Mouse (Mus musculus) heart, embryonic 16.5 days (tissue): ENCODE data around the gene Tgfb3. TPM values are rescaled to one million over a fixed set of nuclear protein-coding genes. Genes with fewer than 3 reads are reported as not detected.

Source experiments
- ATAC-seq: fragments of 200-750 bp; cut with Nextera tagmentation; replicated peaks from 2 replicates; pipeline ENCODE4 v1.8.0; 2017; ENCODE audit warnings: moderate number of reproducible peaks; ENCODE audit not compliant: insufficient read depth, low FRiP score; ENCODE audit errors: extremely low read depth
- H3K27ac ChIP-seq: fragments of 300-500 bp; sonication (generic); 2 replicates; pipeline ENCODE4 v1.5.1; 2014; ENCODE audit warnings: mild to moderate bottlenecking, low read length, control low read depth, moderate library complexity
- H3K27me3 ChIP-seq: fragments of 300-500 bp; sonication (generic); 2 replicates; pipeline ENCODE4 v1.6.1; 2014; ENCODE audit warnings: low read length, mixed read lengths; ENCODE audit not compliant: control insufficient read depth, insufficient read depth
- H3K36me3 ChIP-seq: fragments of 300-500 bp; sonication (generic); 2 replicates; pipeline ENCODE4 v1.6.1; 2014; ENCODE audit not compliant: control insufficient read depth, insufficient read depth
- H3K4me1 ChIP-seq: fragments of 300-500 bp; sonication (generic); 2 replicates; pipeline ENCODE4 v1.6.1; 2014; ENCODE audit warnings: low read length, mixed read lengths; ENCODE audit not compliant: control insufficient read depth, insufficient read depth
- H3K4me2 ChIP-seq: fragments of 300-500 bp; sonication (generic); 2 replicates; pipeline ENCODE4 v1.6.1; 2014; ENCODE audit warnings: low read depth, mild to moderate bottlenecking, control low read depth, low read length
- H3K4me3 ChIP-seq: fragments of 300-500 bp; sonication (generic); 2 replicates; pipeline ENCODE4 v1.5.1; 2014; ENCODE audit warnings: mild to moderate bottlenecking, control low read depth, low read length
- H3K9ac ChIP-seq: fragments of 300-500 bp; sonication (generic); 2 replicates; pipeline ENCODE4 v1.6.1; 2014; ENCODE audit warnings: low read length, control low read depth
- H3K9me3 ChIP-seq: fragments of 300-500 bp; sonication (generic); replicated peaks from 2 replicates; pipeline ENCODE4 v1.6.1; 2016; ENCODE audit warnings: low read length; ENCODE audit not compliant: control insufficient read depth
- WGBS: fragments of 180-500 bp; shearing (Covaris S2); extraction: QIAGEN DNeasy Blood & Tissue Kit; methylation state at CpG from one replicate; pipeline ENCODE4 v1.1.7; 2014; 5-methylcytosine and 5-hydroxymethylcytosine counted together
- polyA plus RNA-seq: library from polyadenylated mRNA; unstranded; fragments of >200 nt; fragmentation: Nextera tagmentation; extraction: Ambion mirVana; gene quantifications from 2 replicates; pipeline ENCODE4 v1.2.1, GENCODE M21; 2015

The Tgfb3 gene
- polyA plus RNA-seq, 1 experiment from 2014 or later = 23.9 TPM

DNA sequence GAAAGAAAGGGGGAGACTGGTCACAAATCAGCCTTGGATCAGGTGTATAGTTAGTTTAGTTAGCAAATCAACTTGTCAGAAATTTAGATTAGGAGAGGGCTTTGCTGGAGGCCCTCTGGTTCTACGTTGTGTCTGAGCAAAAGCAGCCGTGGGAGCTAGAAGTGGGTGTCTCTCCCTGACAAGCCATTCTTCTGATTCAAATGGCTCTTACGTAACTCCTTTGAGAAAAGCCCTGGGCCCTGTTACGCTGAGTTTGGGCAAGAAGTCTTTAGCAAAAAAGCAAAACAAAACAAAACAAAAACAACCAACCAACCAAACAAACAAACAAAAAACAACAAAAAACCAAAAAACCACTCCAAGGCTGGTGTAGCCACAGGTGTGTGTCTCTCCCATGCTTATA, 11.9 kb upstream of the Tgfb3 start:
- 57% methylated on average over 4 of the region's 4 CpGs for WGBS
- H3K4me3 ChIP-seq = no peak overlapping the region
- H3K4me1 ChIP-seq = peaks cover 28% of the 10 kb centered on the region
- no peak for ATAC-seq
- H3K9ac ChIP-seq = peak overlapping the region; percentile 66; the same call in 1 of the 2 replicates
- H3K27me3 ChIP-seq = no peaks in the 10 kb centered on the region
- no peak overlapping the region for H3K4me2 ChIP-seq
- peaks cover 7% of the 10 kb centered on the region for H3K36me3 ChIP-seq
- no peaks in the 10 kb centered on the region for H3K9me3 ChIP-seq
- H3K27ac ChIP-seq = peak overlapping the region; percentile 86

DNA sequence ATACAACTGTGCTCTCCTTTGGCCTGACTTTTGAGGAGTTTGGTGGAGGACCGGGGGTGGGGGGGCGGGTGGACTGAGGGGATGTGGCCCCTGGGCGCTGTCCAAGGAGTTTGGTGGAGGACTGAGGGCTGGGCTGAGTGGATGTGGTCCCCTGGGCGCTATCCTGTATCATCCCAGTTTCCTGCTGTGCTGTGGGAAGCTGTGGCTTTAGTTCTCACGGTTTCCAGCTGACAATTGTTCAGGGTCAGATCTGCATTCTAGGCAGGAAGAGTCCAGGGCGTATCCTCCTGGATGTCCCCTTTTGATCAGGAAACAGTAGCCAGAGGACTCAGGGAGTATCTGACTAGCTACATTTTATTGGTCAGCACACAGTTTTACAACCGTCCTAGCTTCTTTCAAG, 9.2 kb upstream of the Tgfb3 start:
- H3K4me1 ChIP-seq = peaks cover 32% of the 10 kb centered on the region
- H3K9ac ChIP-seq = no peak overlapping the region
- H3K36me3 ChIP-seq = peaks cover 7% of the 10 kb centered on the region
- peak overlapping the region; percentile 74 for H3K27ac ChIP-seq
- peak; percentile 26; the same call in 1 of the 2 replicates for ATAC-seq
- H3K4me3 ChIP-seq = no peak overlapping the region
- H3K27me3 ChIP-seq = no peaks in the 10 kb centered on the region
- H3K9me3 ChIP-seq = no peaks in the 10 kb centered on the region
- 69% methylated on average over 7 of the region's 7 CpGs for WGBS
- no peak overlapping the region for H3K4me2 ChIP-seq

DNA sequence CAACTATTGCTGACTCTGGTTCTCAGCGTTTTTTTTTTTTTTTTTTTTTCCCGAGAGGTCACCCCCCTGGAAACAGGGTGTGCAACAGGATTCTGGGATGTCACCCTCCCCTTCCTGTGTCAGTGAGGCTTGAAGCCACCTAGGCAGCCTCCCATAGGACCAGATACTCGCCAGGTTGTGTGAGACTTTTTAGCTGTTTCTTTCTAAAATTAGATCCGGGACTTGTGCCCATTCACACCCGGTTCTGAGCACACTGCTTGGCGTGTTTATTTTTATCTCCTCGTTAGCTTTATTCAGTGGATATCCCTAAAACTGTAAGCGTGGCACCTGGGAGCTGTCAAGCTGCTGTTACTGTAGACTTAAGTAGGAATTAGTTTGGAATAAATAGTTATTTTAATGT, 7.7 kb upstream of the Tgfb3 start:
- Histone ChIP-seq H3K4me2 (peak overlapping the region; percentile 14; the same call in 1 of the 2 replicates), H3K27ac (peak overlapping the region; percentile 74), H3K9ac (peak overlapping the region; percentile 59), H3K4me3 (no peak overlapping the region), H3K36me3 (peaks cover 7% of the 10 kb centered on the region), H3K27me3 (no peaks in the 10 kb centered on the region), H3K4me1 (peaks cover 30% of the 10 kb centered on the region), H3K9me3 (no peaks in the 10 kb centered on the region)
- WGBS = 44% methylated on average over 8 of the region's 8 CpGs
- no peak for ATAC-seq

DNA sequence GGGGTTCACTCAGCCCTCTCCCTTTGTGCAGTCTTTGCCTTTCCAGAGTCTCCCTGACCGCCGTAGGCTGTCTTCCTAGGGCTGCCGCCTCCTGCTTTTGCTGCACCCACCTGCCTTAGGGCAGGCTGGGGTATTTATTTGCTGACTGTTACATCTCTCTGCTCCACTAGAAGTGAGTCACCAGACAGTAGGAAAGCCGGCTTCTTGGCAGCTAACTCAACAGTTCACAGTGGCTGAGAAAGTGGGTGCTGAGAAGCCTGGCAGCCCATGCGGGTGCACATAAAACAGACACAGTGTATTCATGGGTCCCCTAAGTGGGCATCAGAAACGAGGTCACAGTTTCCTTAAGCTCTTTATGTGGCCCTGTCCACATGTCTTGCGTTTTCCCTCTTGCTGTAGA, 7.0 kb upstream of the Tgfb3 start:
- Histone ChIP-seq H3K4me3 (no peak overlapping the region), H3K36me3 (peaks cover 7% of the 10 kb centered on the region), H3K4me1 (peaks cover 26% of the 10 kb centered on the region), H3K4me2 (no peak overlapping the region), H3K27ac (peak overlapping the region; percentile 74), H3K9me3 (no peaks in the 10 kb centered on the region), H3K27me3 (no peaks in the 10 kb centered on the region), H3K9ac (peak overlapping the region; percentile 59)
- no peak for ATAC-seq
- WGBS = 77% methylated on average over 7 of the region's 7 CpGs

- peak within 1 kb of the TSS; percentile 75 for H3K4me3 ChIP-seq
- peak; percentile 42; the same call in 1 of the 2 replicates for ATAC-seq
- H3K27me3 ChIP-seq = no peaks in the 10 kb centered on the region
- peaks cover 27% of the 10 kb centered on the region for H3K4me1 ChIP-seq
- peak within 1 kb of the TSS; percentile 90 for H3K4me2 ChIP-seq
- WGBS = under 1% methylated on average over 35 of the region's 35 CpGs
- H3K27ac ChIP-seq = peak within 1 kb of the TSS; percentile 52
- peak within 1 kb of the TSS; percentile 76 for H3K9ac ChIP-seq
- H3K36me3 ChIP-seq = no peaks in the 10 kb centered on the region
- H3K9me3 ChIP-seq = no peaks in the 10 kb centered on the region
Observed at GRCm38 (mm10) chr12:86082481-86083012, 3.7 kb upstream of the Tgfb3 start, which contains the start of gene Ift43. TSS of gene Ift43 (plus strand) at chr12:86082541.

DNA sequence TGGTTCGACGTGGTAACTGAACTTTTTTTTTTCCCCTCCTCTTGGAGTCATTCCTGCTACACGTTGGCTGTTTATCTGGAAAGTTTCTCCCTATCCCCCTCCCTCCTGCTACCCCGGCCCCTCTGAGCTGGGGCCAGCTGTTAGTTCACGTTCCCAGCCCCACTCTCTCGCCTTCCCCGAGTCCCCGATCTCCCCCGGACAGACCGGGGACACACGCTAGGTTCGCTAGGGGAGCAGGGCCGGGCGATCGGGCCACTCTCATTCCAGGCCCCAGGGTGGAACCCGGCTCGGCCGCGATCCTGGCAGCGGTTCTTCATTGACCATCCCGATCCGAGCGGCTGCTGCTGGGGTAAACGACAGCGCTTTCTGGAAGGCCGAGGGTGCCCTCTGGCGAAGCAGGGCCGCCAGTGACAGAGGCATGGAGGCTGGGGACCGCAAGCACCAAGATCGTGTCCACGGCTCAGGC, 394 bp upstream of the Tgfb3 start:
- H3K9me3 ChIP-seq = no peaks in the 10 kb centered on the region

DNA sequence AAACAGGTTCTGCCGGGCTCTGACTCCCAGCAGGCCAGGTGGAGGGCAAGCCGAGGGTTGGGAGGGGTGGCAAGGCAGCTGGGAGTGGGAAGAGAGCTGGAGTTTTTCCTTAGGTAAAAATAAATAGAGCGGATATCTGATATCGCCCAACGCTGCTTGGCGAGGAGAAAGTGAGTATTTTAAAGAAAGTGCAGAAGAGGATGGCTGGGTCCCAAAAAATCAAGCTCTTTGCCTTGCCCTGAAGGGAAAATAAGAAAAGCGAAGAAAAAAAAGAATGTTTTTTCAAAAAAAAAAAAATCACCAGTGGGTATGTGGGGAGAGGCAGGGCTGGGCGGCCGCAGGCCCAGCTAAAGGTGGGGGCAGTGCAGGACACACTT, 677 bp downstream of the Tgfb3 start:
- H3K9me3 ChIP-seq = no peaks in the 10 kb centered on the region
- no peaks in the 10 kb centered on the region for H3K27me3 ChIP-seq
- peak overlapping the region; percentile 85 for H3K9ac ChIP-seq
- peak overlapping the region; percentile 93 for H3K27ac ChIP-seq
- H3K4me1 ChIP-seq = peaks cover 25% of the 10 kb centered on the region
- H3K4me2 ChIP-seq = peak overlapping the region; percentile 78
- no peaks in the 10 kb centered on the region for H3K36me3 ChIP-seq
- ATAC-seq = no peak
- peak overlapping the region; percentile 65 for H3K4me3 ChIP-seq
- 23% methylated on average over 9 of the region's 9 CpGs for WGBS

More for the DNA sequence above, 394 bp upstream of the Tgfb3 start:
- peaks cover 27% of the 10 kb centered on the region for H3K4me1 ChIP-seq
- peak; percentile 69 for ATAC-seq
- H3K9ac ChIP-seq = peak overlapping the region; percentile 85
- no peaks in the 10 kb centered on the region for H3K27me3 ChIP-seq
- peak overlapping the region; percentile 65 for H3K4me3 ChIP-seq
- peak overlapping the region; percentile 78 for H3K4me2 ChIP-seq
- no peaks in the 10 kb centered on the region for H3K36me3 ChIP-seq
- WGBS = 1% methylated on average over 31 of the region's 31 CpGs
- H3K27ac ChIP-seq = peak overlapping the region; percentile 93

DNA sequence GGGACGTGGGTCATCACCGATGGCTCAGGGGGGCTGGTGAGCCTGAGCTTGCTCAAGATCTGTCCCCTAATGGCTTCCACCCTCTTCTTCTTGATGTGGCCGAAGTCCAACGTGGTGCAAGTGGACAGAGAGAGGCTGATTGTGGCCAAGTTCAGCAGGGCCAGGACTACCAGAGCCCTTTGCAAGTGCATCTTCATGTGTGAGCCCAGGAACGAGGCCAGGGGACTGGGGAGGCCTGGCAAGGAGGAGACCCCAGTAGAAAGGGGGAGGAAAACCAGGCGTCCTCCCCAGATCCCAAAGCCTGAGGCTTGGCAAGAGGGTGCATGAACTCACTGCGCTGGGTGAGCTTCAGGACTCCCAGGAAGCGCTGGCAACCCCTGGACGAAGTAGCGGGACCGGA, 1.1 kb downstream of the Tgfb3 start:
- ATAC-seq = no peak
- peak overlapping the region; percentile 85 for H3K9ac ChIP-seq
- WGBS = 34% methylated on average over 11 of the region's 11 CpGs

DNA sequence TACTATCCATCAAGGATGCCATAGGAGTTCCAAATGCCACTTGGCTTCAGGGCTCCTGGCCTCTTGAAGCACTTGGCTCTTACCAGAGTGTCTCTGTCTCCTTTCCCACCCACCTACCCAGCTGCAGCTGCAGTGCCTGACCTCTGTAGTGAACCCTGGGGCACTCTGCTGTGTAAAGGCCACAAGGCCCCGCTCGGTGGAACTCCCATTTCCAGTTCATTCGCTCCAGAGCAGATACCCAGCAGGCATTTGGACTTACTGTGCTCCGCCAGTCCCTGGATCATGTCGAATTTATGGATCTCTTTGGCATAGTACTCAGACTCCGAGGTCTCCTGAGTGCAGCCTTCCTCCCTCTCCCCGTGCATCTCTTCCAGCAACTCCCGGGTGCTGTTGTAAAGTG, 1.5 kb downstream of the Tgfb3 start:
- 45% methylated on average over 8 of the region's 8 CpGs for WGBS
- no peak for ATAC-seq
- Histone ChIP-seq H3K36me3 (no peaks in the 10 kb centered on the region), H3K27ac (peak overlapping the region; percentile 93; the same call in 1 of the 2 replicates), H3K27me3 (no peaks in the 10 kb centered on the region), H3K4me1 (peaks cover 22% of the 10 kb centered on the region), H3K4me2 (peak overlapping the region; percentile 78), H3K9ac (peak overlapping the region; percentile 85), H3K9me3 (no peaks in the 10 kb centered on the region), H3K4me3 (peak overlapping the region; percentile 65)

More for the DNA sequence above, 1.1 kb downstream of the Tgfb3 start:
- H3K27me3 ChIP-seq = no peaks in the 10 kb centered on the region
- H3K9me3 ChIP-seq = no peaks in the 10 kb centered on the region
- H3K36me3 ChIP-seq = no peaks in the 10 kb centered on the region
- peak overlapping the region; percentile 93 for H3K27ac ChIP-seq
- peak overlapping the region; percentile 65 for H3K4me3 ChIP-seq
- peak overlapping the region; percentile 78 for H3K4me2 ChIP-seq
- peaks cover 22% of the 10 kb centered on the region for H3K4me1 ChIP-seq
